Mouse (Mus musculus): Measurements from ENCODE around the gene Yap1.

DNA sequence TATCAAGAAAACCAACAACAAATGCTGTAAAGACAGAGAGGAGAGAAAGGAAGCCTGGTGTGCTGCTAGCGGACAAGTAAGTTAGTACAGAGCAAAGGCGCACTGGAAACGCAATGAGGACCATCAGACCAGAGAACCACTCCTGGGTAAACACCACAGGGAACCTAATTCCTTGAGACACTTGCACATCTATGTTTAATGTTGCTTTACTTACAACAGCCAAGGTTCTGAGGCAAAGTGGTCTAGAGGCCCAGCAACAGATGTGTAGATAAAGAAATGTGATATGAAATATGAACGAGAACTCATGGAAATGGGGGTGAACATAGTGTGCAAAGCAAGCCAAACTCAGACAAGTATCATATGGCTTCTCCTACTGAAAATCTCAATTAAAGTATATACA lies 64.3 kb downstream of the Yap1 start:
- TF ChIP-seq CTCF (IDR thresholded peaks at IDR 0.05; ENCODE audit: extremely low read depth, insufficient read depth, insufficient read length, insufficient replicate concordance), result no peak
- TF ChIP-seq POLR2A (IDR thresholded peaks at IDR 0.05; ENCODE audit: low read depth, low read length), result no peak
